Mouse (Mus musculus) liver, adult 10 weeks (tissue): ENCODE measurements around the gene Tbcc. TPM values are rescaled to one million over a fixed set of nuclear protein-coding genes. Genes with fewer than 3 reads are reported as not detected.

Experiments
- polyA plus RNA-seq: library from polyadenylated mRNA; stranded (reverse); fragments of 350-450 nt; fragmentation: Illumina TruSeq; extraction: RNeasy Lipid Tissue Mini Kit (QIAGEN cat#74804); gene quantifications from one replicate; pipeline ENCODE4 v1.2.3, GENCODE M21; 2014; ENCODE audit warnings: low read depth, low replicate concordance

Tbcc gene
- 2.1 TPM for polyA plus RNA-seq

GRCm38 (mm10) chr17:46890116-46890815 lies at the start of gene Tbcc:
Gene Tbcc, plus strand, starts transcription at chr17:46890684.

GRCm38 (mm10) chr17:46857903-46858748 lies 32.4 kb upstream of the Tbcc start, which contains the start of gene Bicral:
Gene Bicral, minus strand, starts transcription at chr17:46858482.

GRCm38 (mm10) chr17:46910186-46910585 lies 19.7 kb downstream of the Tbcc start, which contains the start of gene Prph2:
Gene Prph2, plus strand, starts transcription at chr17:46910459.

Other genes starting within 250 kb of the Tbcc start
- 1.0 TPM for gene Klc4, start 244.7 kb upstream of the Tbcc start, polyA plus RNA-seq
- gene Mrpl2, start 244.5 kb upstream of the Tbcc start, polyA plus RNA-seq = 3.9 TPM
- 0.19 TPM for gene Cul7, start 240.3 kb upstream of the Tbcc start, polyA plus RNA-seq
- 3.1 TPM for gene Rrp36, start 216.3 kb upstream of the Tbcc start, polyA plus RNA-seq
- gene Mea1, start 211.9 kb upstream of the Tbcc start, polyA plus RNA-seq = 11.7 TPM
- 6.7 TPM for gene Klhdc3, start 209.8 kb upstream of the Tbcc start, polyA plus RNA-seq
- 6.5 TPM for gene Ppp2r5d, start 185.6 kb upstream of the Tbcc start, polyA plus RNA-seq
- 0.90 TPM for gene Pex6, start 179.2 kb upstream of the Tbcc start, polyA plus RNA-seq
- 173 TPM for gene Gnmt, start 161.5 kb upstream of the Tbcc start, polyA plus RNA-seq
- 2.3 TPM for gene Cnpy3, start 138.5 kb upstream of the Tbcc start, polyA plus RNA-seq
- gene Ptcra, start 127.0 kb upstream of the Tbcc start, polyA plus RNA-seq = not detected
- 19.9 TPM for gene 2310039H08Rik, start 118.0 kb upstream of the Tbcc start, polyA plus RNA-seq
- gene Rpl7l1, start 108.0 kb upstream of the Tbcc start, polyA plus RNA-seq = 34.9 TPM
- 5.4 TPM for gene Bicral, start 32.2 kb upstream of the Tbcc start, polyA plus RNA-seq
- gene Prph2, start 19.8 kb downstream of the Tbcc start, polyA plus RNA-seq = not detected
- gene Ubr2, start 119.9 kb downstream of the Tbcc start, polyA plus RNA-seq = 12.3 TPM